Mouse (Mus musculus) thymus, adult 18-20 months (tissue): ENCODE data around the gene Ccm2l.

Experiments used
- DNase-seq, 2 experiments: peaks; one replicate each; pipeline ENCODE4 v3.0.0; 2022; ENCODE audit warnings: mixed read lengths in 2 of 2

Gene Ccm2l

GRCm38 (mm10) chr2:153065747-153066508 is at the start of gene Ccm2l:
Gene Ccm2l (plus strand): TSS chr2:153065955.
- DNase-seq: no peak

GRCm38 (mm10) chr2:153016786-153017185 is 49.0 kb upstream of the Ccm2l start:
- no peak for DNase-seq

DNA sequence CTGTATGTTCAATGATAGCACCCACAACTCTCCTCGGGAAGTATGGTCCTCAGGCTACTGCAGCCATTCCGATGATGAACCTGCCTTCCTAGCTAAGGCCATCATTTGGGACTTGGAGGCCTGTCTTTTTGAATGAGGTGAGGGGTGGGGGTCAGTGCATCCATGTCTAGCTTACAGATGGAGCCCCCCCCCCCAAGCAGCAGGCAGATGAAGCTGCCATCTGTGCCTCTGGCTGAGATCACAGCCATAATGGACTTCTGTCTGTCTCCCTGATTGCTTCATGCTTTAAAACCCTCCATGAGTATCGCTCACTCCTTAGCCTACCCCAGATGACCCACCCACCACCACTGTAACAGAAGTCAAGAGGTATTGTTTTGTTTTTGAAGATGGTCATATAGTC is 46.4 kb upstream of the Ccm2l start:
- no peak for DNase-seq

GRCm38 (mm10) chr2:153021163-153021562 is 44.6 kb upstream of the Ccm2l start:
- no peak for DNase-seq

DNA sequence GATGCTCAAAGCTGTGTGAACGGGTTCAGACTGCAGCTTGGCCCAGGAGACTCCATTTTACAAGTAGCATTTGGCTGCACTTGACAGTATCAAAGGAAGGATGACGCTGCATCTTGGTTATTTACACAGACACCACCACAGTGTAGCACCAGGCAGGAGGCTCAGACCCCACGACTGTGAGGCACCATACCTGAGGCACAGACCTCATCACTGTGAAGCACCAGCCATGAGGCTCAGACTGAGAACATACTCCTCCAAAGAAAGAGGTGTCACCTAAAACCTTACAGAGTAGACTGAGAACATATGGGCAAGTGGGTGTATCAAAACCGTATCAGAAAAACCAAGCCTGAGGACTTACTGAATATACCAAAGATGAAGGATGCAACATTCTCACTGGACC is 42.9 kb upstream of the Ccm2l start:
- no peak for DNase-seq

DNA sequence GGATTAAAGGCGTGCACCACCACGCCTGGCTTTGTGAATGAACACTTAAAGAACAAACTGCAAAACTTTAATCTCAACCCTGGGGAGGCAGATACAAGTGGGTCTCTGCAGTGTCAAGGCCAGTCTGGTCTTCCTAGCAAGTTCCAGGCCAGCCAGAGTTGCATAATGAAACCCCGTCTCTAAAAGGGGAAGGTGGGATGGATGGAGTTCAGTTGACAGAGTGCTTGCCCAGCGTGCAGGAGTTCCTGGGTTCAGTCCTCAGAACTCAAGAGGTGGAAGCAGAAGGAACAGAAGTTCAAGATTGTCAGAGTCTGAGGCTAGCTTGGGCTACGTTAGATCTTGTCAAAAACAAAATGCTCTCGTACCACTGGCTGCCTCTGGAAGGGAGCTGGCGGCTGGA is 39.7 kb upstream of the Ccm2l start:
- DNase-seq: no peak

GRCm38 (mm10) chr2:153027501-153027900 is 38.3 kb upstream of the Ccm2l start:
- DNase-seq: no peak

DNA sequence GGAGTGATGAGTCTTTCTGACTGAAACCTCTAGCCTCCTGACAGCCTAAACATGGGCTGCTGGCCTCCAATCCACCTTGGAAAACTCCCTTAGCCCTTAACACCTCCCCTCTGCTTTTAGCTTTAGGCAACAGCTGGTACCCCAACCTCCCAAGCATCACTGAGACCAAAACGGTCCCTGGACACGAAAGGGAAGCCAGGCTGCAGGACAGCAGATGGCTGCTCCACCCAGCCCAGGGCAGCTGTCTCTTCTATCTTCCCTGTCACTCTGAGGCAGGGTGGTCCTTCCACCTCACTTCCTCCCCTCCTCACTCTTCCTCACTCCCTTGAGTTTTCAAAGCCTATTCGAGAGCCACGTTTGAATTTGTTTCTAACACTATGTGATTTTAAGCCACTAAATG is 35.3 kb upstream of the Ccm2l start:
- DNase-seq: no peak

DNA sequence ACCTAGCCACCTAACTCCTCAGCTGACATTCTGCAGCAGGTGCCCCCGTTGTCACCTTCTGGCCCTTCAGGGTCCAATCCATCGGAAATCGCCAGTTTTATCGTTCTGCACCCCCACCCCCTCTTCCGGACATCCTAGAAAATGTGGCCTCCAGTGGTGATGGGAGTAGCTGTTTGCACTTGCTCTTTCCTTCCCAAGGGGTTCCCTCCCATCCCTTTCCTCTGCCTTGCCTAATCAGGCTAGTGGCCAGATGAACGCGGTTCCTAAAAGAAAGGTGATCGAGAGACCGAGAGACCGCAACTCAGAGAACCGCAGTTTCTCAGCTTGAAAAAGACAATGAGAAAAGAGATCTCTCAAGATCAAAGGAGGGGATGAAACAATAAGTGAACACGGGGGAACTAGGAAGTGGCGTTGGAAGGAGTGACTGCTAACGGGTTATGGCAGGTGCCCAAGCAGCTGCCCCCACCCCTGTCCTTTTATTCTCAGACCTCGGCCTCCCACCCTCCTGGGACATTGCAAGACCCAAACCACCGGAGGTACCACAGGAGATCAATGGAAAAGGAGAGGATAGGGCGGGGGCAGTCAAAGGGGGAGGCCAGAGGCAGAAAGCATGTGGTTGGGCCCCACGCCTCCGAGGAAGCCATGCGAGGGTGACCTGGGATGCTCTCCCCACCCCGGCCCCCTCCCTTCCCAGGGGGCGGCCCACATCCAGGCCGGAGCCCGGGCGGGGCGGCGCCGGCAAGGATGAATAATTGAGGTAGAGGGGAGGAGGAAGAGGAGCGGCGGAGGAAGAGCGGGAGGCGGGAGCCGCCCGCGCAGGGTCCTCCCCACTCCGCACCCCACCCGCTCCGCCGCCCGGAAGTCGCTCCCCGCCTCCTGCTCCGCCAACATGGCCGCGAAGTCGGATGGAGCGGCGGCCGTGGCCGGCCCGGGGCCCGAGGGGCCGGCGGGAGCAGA is 34.4 kb upstream of the Ccm2l start, which contains the start of gene Xkr7:
Xkr7 (plus strand) TSS at position 727 of the 957 bp plus-strand sequence.
- DNase-seq: no peak

DNA sequence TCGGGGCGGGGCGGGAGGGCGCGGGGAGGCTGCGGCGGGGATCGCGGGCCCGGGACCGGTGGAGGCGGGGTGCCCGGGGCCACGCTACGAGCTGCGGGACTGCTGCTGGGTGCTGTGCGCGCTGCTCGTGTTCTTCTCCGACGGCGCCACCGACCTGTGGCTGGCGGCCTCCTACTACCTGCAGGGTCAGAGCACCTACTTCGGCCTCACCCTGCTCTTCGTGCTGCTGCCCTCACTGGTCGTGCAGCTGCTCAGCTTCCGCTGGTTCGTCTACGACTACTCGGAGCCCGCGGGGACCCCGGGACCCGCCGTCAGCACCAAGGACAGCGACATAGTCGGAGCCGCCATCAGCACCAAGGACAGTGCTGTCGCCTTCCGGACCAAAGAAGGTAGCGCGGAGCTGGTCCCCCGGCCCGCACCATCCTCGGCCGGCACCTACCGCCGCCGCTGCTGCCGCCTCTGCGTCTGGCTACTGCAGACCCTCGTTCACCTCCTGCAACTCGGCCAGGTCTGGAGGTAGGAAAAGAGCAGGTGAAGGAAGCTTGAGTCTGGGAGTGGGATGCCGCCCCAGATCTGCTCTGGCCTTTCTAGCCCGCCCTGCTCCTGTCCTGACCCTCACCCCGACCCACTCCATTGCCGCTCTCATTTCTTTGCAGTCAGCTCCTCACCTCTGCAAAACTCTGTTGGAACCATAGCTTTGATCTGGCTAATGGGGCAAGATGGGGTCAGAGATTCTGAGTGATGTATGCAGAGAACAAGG is 33.5 kb upstream of the Ccm2l start:
- peak; percentile 67 to 72 for DNase-seq

GRCm38 (mm10) chr2:153032973-153033372 is 32.8 kb upstream of the Ccm2l start:
- no peak for DNase-seq

- no peak for DNase-seq
Measured at GRCm38 (mm10) chr2:153033545-153034230, 32.1 kb upstream of the Ccm2l start.

- DNase-seq: no peak
Measured at GRCm38 (mm10) chr2:153036690-153037089, 29.1 kb upstream of the Ccm2l start.

GRCm38 (mm10) chr2:153043886-153044285 is 21.9 kb upstream of the Ccm2l start:
- DNase-seq: no peak

GRCm38 (mm10) chr2:153045884-153046299 is 19.9 kb upstream of the Ccm2l start:
- peak; percentile 58 to 74 for DNase-seq

GRCm38 (mm10) chr2:153047828-153048465 is 17.8 kb upstream of the Ccm2l start:
- DNase-seq: peak in 1 of 2 experiments; percentile 22

- DNase-seq: peak; percentile 47 to 49
Measured at GRCm38 (mm10) chr2:153049288-153049996, 16.3 kb upstream of the Ccm2l start.

GRCm38 (mm10) chr2:153049997-153050358 is 15.8 kb upstream of the Ccm2l start:
- DNase-seq: no peak

- DNase-seq: no peak
Measured at GRCm38 (mm10) chr2:153051095-153051494, 14.7 kb upstream of the Ccm2l start.

- DNase-seq: no peak
Measured at GRCm38 (mm10) chr2:153051537-153051936, 14.2 kb upstream of the Ccm2l start.
